Mouse (Mus musculus) neural tube, embryonic 12.5 days (tissue): ENCODE measurements around the gene A630095N17Rik. TPM values are rescaled to one million over a fixed set of nuclear protein-coding genes. Genes with fewer than 3 reads are reported as not detected.

Experiments used
- ATAC-seq: fragments of 200-750 bp; cut with Nextera tagmentation; 2 replicates; pipeline ENCODE4 v1.8.0; 2017; ENCODE audit warnings: low read depth, mild to moderate bottlenecking, moderate TSS enrichment, moderate library complexity; ENCODE audit not compliant: low FRiP score
- H3K27ac ChIP-seq: fragments of 300-500 bp; sonication (generic); 2 replicates; pipeline ENCODE4 v1.5.1; 2016
- H3K27me3 ChIP-seq: fragments of 300-500 bp; sonication (generic); replicated peaks from 2 replicates; pipeline ENCODE4 v1.6.1; 2016; ENCODE audit warnings: mild to moderate bottlenecking
- H3K36me3 ChIP-seq: fragments of 300-500 bp; sonication (generic); 2 replicates; pipeline ENCODE4 v1.6.1; 2016; ENCODE audit warnings: mild to moderate bottlenecking
- H3K4me1 ChIP-seq: fragments of 300-500 bp; sonication (generic); 2 replicates; pipeline ENCODE4 v1.6.1; 2016
- H3K4me2 ChIP-seq: fragments of 300-500 bp; sonication (generic); replicated peaks from 2 replicates; pipeline ENCODE4 v1.6.1; 2016; ENCODE audit warnings: mild to moderate bottlenecking
- H3K4me3 ChIP-seq: fragments of 300-500 bp; sonication (generic); 2 replicates; pipeline ENCODE4 v1.5.1; 2016
- H3K9ac ChIP-seq: fragments of 300-500 bp; sonication (generic); 2 replicates; pipeline ENCODE4 v1.6.1; 2016; ENCODE audit warnings: mild to moderate bottlenecking
- H3K9me3 ChIP-seq: fragments of 300-500 bp; sonication (generic); 2 replicates; pipeline ENCODE4 v1.6.1; 2016; ENCODE audit warnings: mild to moderate bottlenecking
- WGBS: fragments of 180-500 bp; shearing (Covaris S2); methylation state at CpG from one replicate; pipeline ENCODE4 v1.1.7; 2016; 5-methylcytosine and 5-hydroxymethylcytosine counted together
- microRNA-seq: library from miRNA; unstranded; fragments of <30 nt; microRNA quantifications from one replicate; pipeline ENCODE4, GENCODE M21; 2017
- polyA plus RNA-seq: library from polyadenylated mRNA; unstranded; fragments of >200 nt; fragmentation: Nextera tagmentation; extraction: Ambion mirVana; gene quantifications from 2 replicates; pipeline ENCODE4 v1.2.1, GENCODE M21; 2016

The A630095N17Rik gene
- polyA plus RNA-seq, 1 experiment from 2014 or later = not detected

DNA sequence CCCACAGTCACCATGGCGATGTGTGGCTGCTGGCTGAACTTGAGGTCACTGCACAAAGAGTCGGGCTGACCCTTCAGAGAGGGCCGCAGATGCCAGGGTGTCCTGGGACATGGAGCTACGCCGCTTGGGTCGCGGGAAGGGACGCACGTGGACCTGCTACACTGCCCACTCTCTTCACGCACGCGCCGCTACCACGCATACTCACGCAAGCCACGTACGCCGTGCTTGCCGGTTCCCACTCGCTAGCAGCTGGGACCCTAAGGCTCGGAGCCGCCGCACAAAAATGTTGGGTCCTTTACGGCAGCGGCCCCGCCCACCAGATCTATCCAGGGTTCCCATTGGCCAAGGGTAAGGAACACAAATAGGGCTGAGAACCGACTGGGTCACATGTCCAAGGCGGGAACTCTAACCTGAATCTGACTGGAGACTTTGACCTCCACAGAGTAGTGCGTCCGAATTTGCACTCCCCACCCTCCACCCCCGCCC is 51.8 kb downstream of the A630095N17Rik start, which contains the start of gene Abcb6:
Abcb6 (minus strand) TSS at position 288 of the 486 bp plus-strand sequence.
- Histone ChIP-seq H3K4me1 (peaks cover 17% of the 10 kb centered on the region), H3K27me3 (no peaks in the 10 kb centered on the region), H3K27ac (no peak within 1 kb of the TSS), H3K9me3 (no peaks in the 10 kb centered on the region), H3K9ac (peak within 1 kb of the TSS; percentile 72), H3K4me2 (peak within 1 kb of the TSS; percentile 100), H3K4me3 (peak within 1 kb of the TSS; percentile 61), H3K36me3 (peaks cover 68% of the 10 kb centered on the region)
- peak; percentile 94 for ATAC-seq
- 0% methylated on average over 31 of the region's 31 CpGs for WGBS

- 10% methylated on average over 23 of the region's 23 CpGs for WGBS
- Histone ChIP-seq H3K27me3 (no peaks in the 10 kb centered on the region), H3K9ac (peak overlapping the region; percentile 72), H3K9me3 (no peaks in the 10 kb centered on the region), H3K4me3 (peak overlapping the region; percentile 61), H3K4me1 (peaks cover 17% of the 10 kb centered on the region), H3K4me2 (peak overlapping the region; percentile 100), H3K36me3 (peaks cover 66% of the 10 kb centered on the region), H3K27ac (no peak overlapping the region)
- peak; percentile 58 for ATAC-seq
These were observed 52.4 kb downstream of the A630095N17Rik start for GRCm38 (mm10) chr1:75179334-75180104.

Small RNA genes within 50 kb of the gene (microRNA-seq; reads per million reads assigned to microRNA genes)
- gene Gm27943 = not detected

Other genes starting within 250 kb of the A630095N17Rik start
- gene Nhej1, start 106.9 kb downstream of the A630095N17Rik start, polyA plus RNA-seq = 10.7 and 11.5 TPM in 2 replicates
- gene Slc23a3, start 98.2 kb downstream of the A630095N17Rik start, polyA plus RNA-seq = not detected in 2 replicates
- gene Cnppd1, start 89.4 kb downstream of the A630095N17Rik start, polyA plus RNA-seq = 70.0 and 72.3 TPM in 2 replicates
- gene Retreg2, start 89.3 kb downstream of the A630095N17Rik start, polyA plus RNA-seq = 94.5 and 96.0 TPM in 2 replicates
- gene Zfand2b, start 63.5 kb downstream of the A630095N17Rik start, polyA plus RNA-seq = 37.8 and 38.5 TPM in 2 replicates
- gene Abcb6, start 51.7 kb downstream of the A630095N17Rik start, polyA plus RNA-seq = 37.8 and 39.1 TPM in 2 replicates
- gene Ankzf1, start 40.0 kb downstream of the A630095N17Rik start, polyA plus RNA-seq = 22.2 and 25.2 TPM in 2 replicates
- gene Atg9a, start 39.9 kb downstream of the A630095N17Rik start, polyA plus RNA-seq = 41.0 and 41.5 TPM in 2 replicates
- gene Glb1l, start 21.3 kb downstream of the A630095N17Rik start, polyA plus RNA-seq = 17.0 and 18.2 TPM in 2 replicates
- 136 and 143 TPM in 2 replicates for gene Stk16, start 21.3 kb downstream of the A630095N17Rik start, polyA plus RNA-seq
- 9.4 and 11.9 TPM in 2 replicates for gene Tuba4a, start 12.2 kb downstream of the A630095N17Rik start, polyA plus RNA-seq
- 49.6 and 54.9 TPM in 2 replicates for gene Dnajb2, start 4.3 kb upstream of the A630095N17Rik start, polyA plus RNA-seq
- 13.8 and 15.0 TPM in 2 replicates for gene Ptprn, start 32.4 kb upstream of the A630095N17Rik start, polyA plus RNA-seq
- 61.9 and 69.5 TPM in 2 replicates for gene Resp18, start 46.3 kb upstream of the A630095N17Rik start, polyA plus RNA-seq
- gene Dnpep, start 85.9 kb upstream of the A630095N17Rik start, polyA plus RNA-seq = 193 and 201 TPM in 2 replicates
- gene Des, start 128.2 kb upstream of the A630095N17Rik start, polyA plus RNA-seq = 9.3 and 12.7 TPM in 2 replicates
- 15.8 and 17.1 TPM in 2 replicates for gene Speg, start 143.2 kb upstream of the A630095N17Rik start, polyA plus RNA-seq
- gene Gmppa, start 203.8 kb upstream of the A630095N17Rik start, polyA plus RNA-seq = 69.9 and 83.5 TPM in 2 replicates
- 22.1 and 24.3 TPM in 2 replicates for gene Asic4, start 218.3 kb upstream of the A630095N17Rik start, polyA plus RNA-seq
- gene Chpf, start 247.2 kb upstream of the A630095N17Rik start, polyA plus RNA-seq = 43.6 and 43.7 TPM in 2 replicates
- gene Tmem198, start 247.4 kb upstream of the A630095N17Rik start, polyA plus RNA-seq = 28.9 and 30.4 TPM in 2 replicates